Mouse (Mus musculus) stomach, postnatal 0 days (tissue): Measurements from ENCODE around the gene Cdc42ep2.

ENCODE experiments used
- CTCF ChIP-seq: IDR thresholded peaks from 2 replicates; pipeline ENCODE4 v1.5.1; 2016; ENCODE audit warnings: antibody characterized with exemption, low read depth, mild to moderate bottlenecking, moderate library complexity
- EP300 ChIP-seq: optimal IDR thresholded peaks from 2 replicates; pipeline ENCODE3; 2016; ENCODE audit warnings: antibody characterized with exemption

GRCm38 (mm10) chr19:5922963-5923362 is 1.7 kb downstream of the Cdc42ep2 start:
- TF ChIP-seq CTCF (no peak), EP300 (no peak)
